Mouse (Mus musculus): ENCODE measurements around the gene Tsc22d1.

Tsc22d1 gene

GRCm38 (mm10) chr14:76448987-76449386 is 34.2 kb downstream of the Tsc22d1 start:
- no peak for DNase-seq

- DNase-seq, result no peak
These were observed 36.2 kb downstream of the Tsc22d1 start for GRCm38 (mm10) chr14:76451011-76451410.

GRCm38 (mm10) chr14:76452751-76453360 is 38.1 kb downstream of the Tsc22d1 start:
- no peak for DNase-seq

GRCm38 (mm10) chr14:76454673-76455072 is 39.9 kb downstream of the Tsc22d1 start:
- DNase-seq, result no peak

GRCm38 (mm10) chr14:76455159-76455558 is 40.4 kb downstream of the Tsc22d1 start:
- no peak for DNase-seq

- DNase-seq, result no peak
These were observed 42.9 kb downstream of the Tsc22d1 start for GRCm38 (mm10) chr14:76457696-76458095.

- DNase-seq, result no peak
These were observed 45.4 kb downstream of the Tsc22d1 start for GRCm38 (mm10) chr14:76460181-76460580.

- no peak for DNase-seq
These were observed 46.5 kb downstream of the Tsc22d1 start for GRCm38 (mm10) chr14:76461182-76461775.

GRCm38 (mm10) chr14:76463414-76464098 is 48.8 kb downstream of the Tsc22d1 start:
- DNase-seq, result no peak

- no peak for DNase-seq
These were observed 50.2 kb downstream of the Tsc22d1 start for GRCm38 (mm10) chr14:76464967-76465366.

GRCm38 (mm10) chr14:76466641-76467323 is 52.0 kb downstream of the Tsc22d1 start:
- peak; percentile 68 for DNase-seq

GRCm38 (mm10) chr14:76467932-76468331 is 53.2 kb downstream of the Tsc22d1 start:
- DNase-seq, result no peak

GRCm38 (mm10) chr14:76471301-76471700 is 56.5 kb downstream of the Tsc22d1 start:
- DNase-seq, result no peak

- no peak for DNase-seq
These were observed 57.7 kb downstream of the Tsc22d1 start for GRCm38 (mm10) chr14:76472487-76472886.

- DNase-seq, result peak; percentile 67
These were observed 58.6 kb downstream of the Tsc22d1 start for GRCm38 (mm10) chr14:76473404-76473803.

GRCm38 (mm10) chr14:76474165-76474564 is 59.4 kb downstream of the Tsc22d1 start:
- DNase-seq, result no peak

- DNase-seq, result no peak
These were observed 62.0 kb downstream of the Tsc22d1 start for GRCm38 (mm10) chr14:76476770-76477169.

GRCm38 (mm10) chr14:76478076-76478475 is 63.3 kb downstream of the Tsc22d1 start:
- DNase-seq, result no peak

- no peak for DNase-seq
These were observed 63.9 kb downstream of the Tsc22d1 start for GRCm38 (mm10) chr14:76478616-76479015.

GRCm38 (mm10) chr14:76479867-76480266 is 65.1 kb downstream of the Tsc22d1 start:
- no peak for DNase-seq

GRCm38 (mm10) chr14:76480507-76480906 is 65.7 kb downstream of the Tsc22d1 start:
- no peak for DNase-seq

- no peak for DNase-seq
These were observed 68.9 kb downstream of the Tsc22d1 start for GRCm38 (mm10) chr14:76483701-76484100.

- no peak for DNase-seq
These were observed 72.8 kb downstream of the Tsc22d1 start for GRCm38 (mm10) chr14:76487609-76488008.
